Mouse (Mus musculus) intestine, postnatal 0 days (tissue): ENCODE results near the gene Rad51b. TPM values are rescaled to one million over a fixed set of nuclear protein-coding genes. Genes with fewer than 3 reads are reported as not detected.

ENCODE experiments used
- ATAC-seq: fragments of 200-750 bp; cut with Nextera tagmentation; 2 replicates; pipeline ENCODE4 v1.8.0; 2017; ENCODE audit warnings: mild to moderate bottlenecking, moderate TSS enrichment, moderate library complexity
- H3K27ac ChIP-seq: fragments of 300-500 bp; sonication (generic); 2 replicates; pipeline ENCODE4 v1.5.1; 2014; ENCODE audit warnings: mild to moderate bottlenecking, low read depth, low read length, moderate library complexity
- H3K27me3 ChIP-seq: fragments of 300-500 bp; sonication (generic); replicated peaks from 2 replicates; pipeline ENCODE4 v1.6.1; 2014; ENCODE audit warnings: low read length, mixed read lengths; ENCODE audit not compliant: control insufficient read depth, insufficient read depth
- H3K36me3 ChIP-seq: fragments of 300-500 bp; sonication (generic); 2 replicates; pipeline ENCODE4 v1.6.1; 2014; ENCODE audit warnings: mild to moderate bottlenecking, moderate library complexity; ENCODE audit not compliant: control insufficient read depth, insufficient read depth
- H3K4me1 ChIP-seq: fragments of 300-500 bp; sonication (generic); replicated peaks from 2 replicates; pipeline ENCODE4 v1.6.1; 2014; ENCODE audit warnings: antibody characterized with exemption, low read length, mixed read lengths; ENCODE audit not compliant: control insufficient read depth, insufficient read depth
- H3K4me2 ChIP-seq: fragments of 300-500 bp; sonication (generic); replicated peaks from 2 replicates; pipeline ENCODE4 v1.6.1; 2014; ENCODE audit warnings: low read depth, mild to moderate bottlenecking, moderate library complexity
- H3K4me3 ChIP-seq: fragments of 300-500 bp; sonication (generic); 2 replicates; pipeline ENCODE4 v1.5.1; 2014; ENCODE audit warnings: low read depth, low read length
- H3K9ac ChIP-seq: fragments of 300-500 bp; sonication (generic); 2 replicates; pipeline ENCODE4 v1.6.1; 2014; ENCODE audit warnings: mild to moderate bottlenecking, low read depth, low read length
- H3K9me3 ChIP-seq: fragments of 300-500 bp; sonication (generic); 2 replicates; pipeline ENCODE4 v1.6.1; 2016; ENCODE audit warnings: mixed run types; ENCODE audit not compliant: control insufficient read depth
- CTCF ChIP-seq: sonication (generic); IDR thresholded peaks from 2 replicates; pipeline ENCODE4 v1.5.1; 2016; ENCODE audit warnings: low read depth, mild to moderate bottlenecking, control low read depth, antibody characterized with exemption, moderate library complexity
- WGBS: fragments of 180-500 bp; shearing (Covaris S2); extraction: QIAGEN DNeasy Blood & Tissue Kit; methylation state at CpG from one replicate; pipeline ENCODE4 v1.1.7; 2014; 5-methylcytosine and 5-hydroxymethylcytosine counted together
- polyA plus RNA-seq: library from polyadenylated mRNA; unstranded; fragments of >200 nt; fragmentation: Nextera tagmentation; extraction: Ambion mirVana; gene quantifications from 2 replicates; pipeline ENCODE4 v1.2.1, GENCODE M21; 2015

Gene Rad51b
- polyA plus RNA-seq, 1 experiment from 2014 or later = 1.9 TPM

GRCm38 (mm10) chr12:79732355-79733115, 435.5 kb downstream of the Rad51b start:
- Histone ChIP-seq H3K27me3 (no peaks in the 10 kb centered on the region), H3K4me2 (no peak overlapping the region), H3K4me3 (no peak overlapping the region), H3K4me1 (no peaks in the 10 kb centered on the region), H3K9me3 (peaks cover 8% of the 10 kb centered on the region), H3K27ac (no peak overlapping the region), H3K36me3 (no peaks in the 10 kb centered on the region), H3K9ac (no peak overlapping the region)
- no peak for TF ChIP-seq CTCF
- WGBS = 58% methylated on average over 12 of the region's 12 CpGs
- no peak for ATAC-seq

GRCm38 (mm10) chr12:79735341-79735785, 438.3 kb downstream of the Rad51b start:
- 59% methylated on average over 13 of the region's 13 CpGs for WGBS
- H3K36me3 ChIP-seq = no peaks in the 10 kb centered on the region
- no peak overlapping the region for H3K27ac ChIP-seq
- ATAC-seq = no peak
- H3K4me1 ChIP-seq = no peaks in the 10 kb centered on the region
- H3K4me3 ChIP-seq = no peak overlapping the region
- no peaks in the 10 kb centered on the region for H3K27me3 ChIP-seq
- no peak overlapping the region for H3K4me2 ChIP-seq
- no peak for TF ChIP-seq CTCF
- no peaks in the 10 kb centered on the region for H3K9me3 ChIP-seq
- no peak overlapping the region for H3K9ac ChIP-seq

GRCm38 (mm10) chr12:79735882-79736281, 438.8 kb downstream of the Rad51b start:
- H3K27ac ChIP-seq = no peak overlapping the region
- H3K4me3 ChIP-seq = no peak overlapping the region
- TF ChIP-seq CTCF = no peak
- H3K27me3 ChIP-seq = no peaks in the 10 kb centered on the region
- H3K9ac ChIP-seq = no peak overlapping the region
- H3K4me1 ChIP-seq = no peaks in the 10 kb centered on the region
- WGBS = 88% methylated on average over 4 of the region's 4 CpGs
- ATAC-seq = no peak
- no peaks in the 10 kb centered on the region for H3K9me3 ChIP-seq
- no peak overlapping the region for H3K4me2 ChIP-seq
- H3K36me3 ChIP-seq = no peaks in the 10 kb centered on the region

- no peak overlapping the region for H3K4me3 ChIP-seq
- no peak overlapping the region for H3K9ac ChIP-seq
- H3K4me1 ChIP-seq = no peaks in the 10 kb centered on the region
- no peaks in the 10 kb centered on the region for H3K9me3 ChIP-seq
- H3K36me3 ChIP-seq = no peaks in the 10 kb centered on the region
- ATAC-seq = no peak
- no peak for TF ChIP-seq CTCF
- H3K4me2 ChIP-seq = no peak overlapping the region
- no peak overlapping the region for H3K27ac ChIP-seq
- no peaks in the 10 kb centered on the region for H3K27me3 ChIP-seq
Measured at GRCm38 (mm10) chr12:79738700-79739099, 441.6 kb downstream of the Rad51b start.

- Histone ChIP-seq H3K36me3 (no peaks in the 10 kb centered on the region), H3K4me1 (no peaks in the 10 kb centered on the region), H3K4me2 (no peak overlapping the region), H3K9me3 (no peaks in the 10 kb centered on the region), H3K9ac (no peak overlapping the region), H3K27me3 (no peaks in the 10 kb centered on the region), H3K4me3 (no peak overlapping the region), H3K27ac (no peak overlapping the region)
- WGBS = 92% methylated on average over 11 of the region's 11 CpGs
- TF ChIP-seq CTCF = no peak
- ATAC-seq = no peak
Measured at GRCm38 (mm10) chr12:79739918-79740639, 443.0 kb downstream of the Rad51b start.

- Histone ChIP-seq H3K27ac (no peak overlapping the region), H3K36me3 (no peaks in the 10 kb centered on the region), H3K9ac (no peak overlapping the region), H3K4me2 (no peak overlapping the region), H3K9me3 (no peaks in the 10 kb centered on the region), H3K27me3 (no peaks in the 10 kb centered on the region), H3K4me1 (0 out of 2 replicates have a peak, but pooled peaks cover 3% of the 10 kb centered on the region), H3K4me3 (no peak overlapping the region)
- WGBS = 62% methylated on average over 7 of the region's 7 CpGs
- no peak for ATAC-seq
- no peak for TF ChIP-seq CTCF
Measured at GRCm38 (mm10) chr12:79742211-79742610, 445.1 kb downstream of the Rad51b start.
